Mouse (Mus musculus): ENCODE measurements at regions not wholly inside any gene's neighbourhood (a gene's known extent, or its start where the extent isn't known, plus 50 kb on each side); places are given as distances from the start of the nearest gene placed in this dataset.

GRCm38 (mm10) chr1:35405418-35405817, 555.6 kb downstream of the Plekhb2 start:
- ATAC-seq (ENCODE audit: extremely low read depth, insufficient number of reproducible peaks, low FRiP score, poor library complexity, severe bottlenecking) = no peak

DNA sequence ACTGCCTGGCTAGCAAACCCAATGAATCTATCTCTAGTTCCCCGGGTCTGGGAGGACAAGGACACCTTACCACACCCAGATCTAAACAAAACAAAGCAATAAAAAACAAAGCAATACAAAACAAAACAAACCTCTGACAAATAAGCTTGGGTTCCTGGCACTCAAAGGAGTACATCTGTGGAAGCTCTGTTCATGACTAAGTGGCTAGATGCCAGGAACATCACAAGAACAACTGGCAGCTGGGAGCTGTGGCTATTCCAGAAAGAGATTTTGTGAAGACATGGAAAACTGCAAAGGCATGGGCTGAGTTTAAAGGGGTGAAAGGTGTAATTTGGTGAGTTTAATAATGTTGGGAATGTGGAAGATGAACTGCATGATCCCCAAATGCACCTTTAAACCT, 565.9 kb downstream of the Plekhb2 start:
- ATAC-seq (ENCODE audit: extremely low read depth, insufficient number of reproducible peaks, low FRiP score, poor library complexity, severe bottlenecking) = no peak

DNA sequence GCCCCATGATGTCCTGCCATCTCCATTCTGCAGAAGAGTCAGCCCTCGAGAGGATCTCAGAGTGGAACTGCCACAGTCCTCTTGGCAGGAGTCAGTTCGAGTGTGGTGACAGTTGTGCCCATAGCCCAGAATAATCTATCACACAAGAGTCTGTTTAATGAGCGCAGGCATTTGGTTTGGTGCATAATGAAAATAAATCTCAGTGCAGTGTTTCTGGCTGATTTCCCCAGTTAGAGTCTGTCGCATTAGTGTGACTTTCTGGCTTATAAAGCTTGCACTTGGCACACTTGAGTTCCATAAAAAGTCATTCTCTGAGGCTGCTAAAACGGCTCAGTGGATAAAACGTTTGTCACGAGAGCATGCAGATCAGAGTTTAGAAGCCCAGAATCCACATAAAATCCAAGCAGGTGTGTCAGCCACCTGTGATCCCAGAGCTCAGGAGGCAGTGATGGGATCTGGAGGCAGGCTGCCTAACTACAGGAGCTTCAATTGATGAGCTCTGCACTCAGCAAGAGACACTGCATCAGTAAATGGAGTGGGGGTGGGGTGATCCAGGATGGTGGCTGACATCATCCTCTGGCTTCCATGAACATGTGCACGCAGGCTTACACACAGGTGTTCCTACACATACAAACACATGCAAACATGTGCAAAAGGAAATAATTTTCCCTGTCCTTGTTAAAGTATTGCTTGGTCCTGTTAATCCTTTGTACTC, 578.5 kb downstream of the Plekhb2 start:
- no peak for ATAC-seq (ENCODE audit: extremely low read depth, insufficient number of reproducible peaks, low FRiP score, poor library complexity, severe bottlenecking)

- ATAC-seq (ENCODE audit: extremely low read depth, insufficient number of reproducible peaks, low FRiP score, poor library complexity, severe bottlenecking) = no peak
Measured at GRCm38 (mm10) chr1:35429471-35429870, 579.7 kb downstream of the Plekhb2 start.

DNA sequence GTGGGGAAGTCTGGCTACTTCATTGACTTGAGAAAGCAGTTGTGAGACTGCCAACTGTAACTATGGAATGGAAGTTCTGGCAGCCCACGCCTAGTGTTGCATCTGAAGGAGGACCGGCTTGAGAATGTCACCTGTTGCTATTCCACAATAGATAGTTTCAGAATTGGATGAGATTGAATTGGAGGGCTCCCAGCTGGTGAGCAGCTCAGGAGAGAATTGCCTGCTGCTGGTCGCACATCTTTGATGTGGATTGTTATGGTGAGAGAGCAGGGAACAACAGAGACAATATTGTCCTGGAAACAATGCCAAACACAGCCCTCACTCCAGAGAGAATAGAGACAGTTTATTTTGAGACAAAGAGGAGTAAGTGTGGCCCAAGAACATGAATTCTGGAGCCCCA, 585.9 kb downstream of the Plekhb2 start:
- no peak for ATAC-seq (ENCODE audit: extremely low read depth, insufficient number of reproducible peaks, low FRiP score, poor library complexity, severe bottlenecking)

- ATAC-seq (ENCODE audit: extremely low read depth, insufficient number of reproducible peaks, low FRiP score, poor library complexity, severe bottlenecking) = no peak
Measured at GRCm38 (mm10) chr1:35447345-35447744, 597.6 kb downstream of the Plekhb2 start.

DNA sequence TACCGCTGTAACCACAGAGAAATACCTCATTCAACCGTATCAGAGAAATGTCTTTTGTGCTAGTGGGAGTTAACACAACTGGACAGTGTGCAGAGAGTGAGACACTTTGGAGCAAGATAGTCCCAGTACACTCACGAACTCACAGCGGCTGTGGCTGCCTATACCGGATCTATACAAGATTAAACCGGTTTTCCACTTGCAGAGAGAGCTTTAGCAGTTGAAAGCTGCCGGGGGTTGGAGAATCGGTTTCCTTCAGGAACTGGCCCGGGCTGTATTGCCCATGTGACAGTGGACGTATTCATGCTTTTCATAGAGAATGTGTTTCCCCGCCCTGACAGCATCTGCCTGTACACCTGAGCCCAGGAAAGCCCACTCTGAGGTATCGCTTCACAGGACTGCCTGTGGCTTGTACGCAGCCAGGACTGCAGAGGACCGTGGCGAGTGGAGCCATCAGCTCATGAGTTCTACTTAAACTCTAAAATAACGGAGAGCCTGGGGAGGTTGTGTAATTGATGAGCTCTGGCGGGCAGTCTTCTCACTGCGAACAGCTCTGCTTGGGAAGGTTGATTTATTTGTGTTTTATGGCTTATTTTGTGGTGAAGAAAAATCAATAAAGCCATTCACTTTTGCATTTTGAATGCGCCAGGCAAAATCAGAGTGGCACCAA, 602.8 kb downstream of the Plekhb2 start:
- ATAC-seq (ENCODE audit: extremely low read depth, insufficient number of reproducible peaks, low FRiP score, poor library complexity, severe bottlenecking) = no peak

DNA sequence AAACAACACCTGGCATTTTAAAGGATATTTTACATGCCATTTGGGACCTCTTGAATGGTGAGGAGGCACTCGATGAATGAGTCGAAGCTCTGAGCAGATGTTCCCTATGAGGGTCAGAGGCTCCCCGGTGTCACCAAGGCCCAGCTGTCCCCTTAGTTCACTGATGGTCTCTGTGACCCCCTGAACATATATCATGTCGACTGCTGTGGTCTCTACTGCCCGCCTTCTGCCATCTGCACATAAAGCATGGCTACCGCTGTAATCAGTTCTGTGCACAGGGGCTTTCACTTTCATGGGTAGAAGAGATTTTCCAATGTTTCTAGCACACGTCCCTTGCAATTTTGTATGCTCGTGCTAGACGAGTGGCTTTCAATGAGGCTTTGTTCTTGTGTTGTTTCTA, 607.8 kb downstream of the Plekhb2 start:
- no peak for ATAC-seq (ENCODE audit: extremely low read depth, insufficient number of reproducible peaks, low FRiP score, poor library complexity, severe bottlenecking)

GRCm38 (mm10) chr1:35465081-35465480, 603.1 kb upstream of the Hs6st1 start:
- no peak for ATAC-seq (ENCODE audit: extremely low read depth, insufficient number of reproducible peaks, low FRiP score, poor library complexity, severe bottlenecking)

DNA sequence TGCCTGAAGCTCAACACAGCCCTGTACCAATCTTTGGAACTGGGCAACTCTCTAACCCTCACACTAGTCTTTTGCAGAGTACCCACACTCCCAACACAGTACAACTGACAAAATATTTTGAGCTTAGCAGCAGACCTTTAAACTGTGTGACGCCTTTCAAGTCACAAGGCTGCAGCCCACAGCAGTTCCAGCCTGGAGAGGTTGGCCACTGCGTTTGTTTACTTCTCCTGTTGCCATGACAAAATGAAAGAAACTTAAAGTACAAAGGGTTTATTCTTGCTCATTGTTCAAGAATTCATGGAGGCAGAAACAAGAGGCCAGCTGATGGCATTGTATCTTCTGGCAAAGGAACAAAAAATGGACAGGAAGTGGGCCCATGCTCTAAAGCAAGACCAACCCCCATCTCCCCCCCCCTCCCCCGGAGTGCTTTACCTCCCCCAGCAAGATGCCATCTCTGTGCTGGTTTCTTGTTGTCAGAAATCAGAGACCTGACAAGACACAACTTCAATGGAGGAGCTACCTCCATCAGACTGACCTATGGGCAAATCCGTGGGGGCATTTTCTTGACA, 598.9 kb upstream of the Hs6st1 start:
- ATAC-seq (ENCODE audit: extremely low read depth, insufficient number of reproducible peaks, low FRiP score, poor library complexity, severe bottlenecking) = no peak

DNA sequence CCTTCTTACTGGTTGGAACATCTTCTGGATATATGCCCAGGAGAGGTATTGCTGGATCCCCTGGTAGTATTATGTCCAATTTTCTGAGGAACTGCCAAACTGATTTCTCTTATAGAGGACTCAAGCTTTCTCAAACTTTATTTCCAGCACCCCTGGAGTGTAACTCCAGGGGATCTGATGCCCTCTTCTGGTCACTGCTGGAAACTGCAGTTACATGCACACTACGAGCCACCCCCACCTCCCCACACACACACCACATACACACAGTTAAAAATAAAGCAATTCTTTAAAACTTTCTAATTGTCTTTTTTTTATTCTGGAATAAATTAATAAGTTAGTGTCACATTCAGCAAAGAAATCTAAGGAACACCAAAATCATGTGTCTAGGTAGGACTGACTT, 589.9 kb upstream of the Hs6st1 start:
- no peak for ATAC-seq (ENCODE audit: extremely low read depth, insufficient number of reproducible peaks, low FRiP score, poor library complexity, severe bottlenecking)

DNA sequence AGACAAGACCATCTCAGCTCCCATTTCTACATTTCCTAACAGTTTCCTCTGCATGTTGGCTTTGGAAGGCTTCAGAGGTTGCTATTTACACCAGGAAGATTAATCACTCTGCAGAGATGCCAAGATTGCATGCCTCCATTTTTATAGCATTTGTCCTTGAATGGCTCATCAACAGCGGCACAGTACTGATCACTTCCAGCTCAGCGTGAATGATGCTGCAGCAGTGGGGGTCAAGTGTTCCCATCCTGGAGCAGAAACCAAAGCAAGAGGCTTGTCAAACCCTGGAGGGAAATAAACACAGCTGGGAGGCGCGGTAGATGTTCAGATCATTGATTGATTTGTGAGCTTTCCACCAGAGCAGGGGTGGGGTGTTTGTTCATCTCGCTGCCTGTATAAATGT, 572.2 kb upstream of the Hs6st1 start:
- ATAC-seq (ENCODE audit: extremely low read depth, insufficient number of reproducible peaks, low FRiP score, poor library complexity, severe bottlenecking) = no peak

GRCm38 (mm10) chr1:35522951-35523350, 545.2 kb upstream of the Hs6st1 start:
- no peak for ATAC-seq (ENCODE audit: extremely low read depth, insufficient number of reproducible peaks, low FRiP score, poor library complexity, severe bottlenecking)

DNA sequence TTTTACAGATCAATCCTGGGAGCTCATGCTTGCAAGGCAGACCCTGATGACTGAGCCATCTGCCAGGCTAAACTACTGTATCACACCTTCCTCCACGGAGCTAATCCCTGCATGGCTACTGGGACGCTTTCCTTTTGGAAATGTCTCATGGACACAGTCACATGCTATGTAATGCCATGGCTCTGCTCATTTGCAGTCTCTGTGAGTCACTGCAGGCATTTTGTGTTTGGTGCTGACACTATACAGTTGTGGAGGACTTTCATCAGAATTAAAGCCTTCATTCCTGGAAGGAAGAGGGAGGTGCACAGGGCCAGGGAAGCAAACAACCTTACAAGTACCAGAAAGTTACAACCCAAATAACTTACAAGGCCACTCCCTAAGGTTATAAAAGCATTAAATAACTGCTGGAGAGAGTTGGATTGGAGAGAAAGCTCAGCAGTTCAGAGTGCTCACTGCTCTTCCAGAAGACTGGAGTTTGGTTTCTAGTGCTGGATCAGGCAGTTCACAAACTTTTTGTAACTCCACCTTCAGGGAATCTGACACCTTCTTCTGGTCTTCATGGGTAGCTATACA, 544.3 kb upstream of the Hs6st1 start:
- ATAC-seq (ENCODE audit: extremely low read depth, insufficient number of reproducible peaks, low FRiP score, poor library complexity, severe bottlenecking) = no peak

GRCm38 (mm10) chr1:35524788-35525187, 543.4 kb upstream of the Hs6st1 start:
- ATAC-seq (ENCODE audit: extremely low read depth, insufficient number of reproducible peaks, low FRiP score, poor library complexity, severe bottlenecking) = no peak

DNA sequence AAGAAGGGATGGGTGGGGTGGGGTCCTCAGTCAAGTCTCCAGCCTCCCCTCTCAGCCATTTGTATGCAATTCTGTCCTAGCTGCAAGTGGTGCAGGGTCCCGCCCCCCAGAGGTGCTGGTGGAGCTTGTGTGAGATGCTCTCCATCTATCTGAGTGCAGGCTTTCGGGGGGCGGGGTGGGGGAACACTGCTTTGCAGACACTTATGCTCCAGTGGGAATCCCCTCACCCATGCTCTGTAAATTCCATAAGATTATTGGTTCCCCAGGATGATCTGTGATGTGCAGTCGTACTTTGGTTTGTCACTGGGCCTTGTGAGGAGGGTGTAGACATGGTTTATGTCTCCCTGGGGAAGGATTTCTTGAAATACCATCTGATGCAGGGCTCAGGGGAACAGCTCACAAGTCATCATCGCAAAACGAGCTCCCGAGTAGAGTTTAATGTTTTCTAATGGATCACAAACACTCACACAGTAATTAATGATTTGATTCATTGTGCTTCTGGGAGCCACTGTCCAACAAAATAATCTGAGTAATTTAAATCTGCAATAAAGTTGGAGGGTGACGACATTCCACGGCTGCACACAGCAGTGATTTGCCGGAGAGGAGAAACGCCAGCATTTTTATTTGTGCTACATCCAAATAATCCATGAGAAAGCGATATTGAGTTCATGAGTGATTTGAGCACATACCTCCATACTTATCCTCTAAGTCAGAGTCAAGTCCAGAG, 540.3 kb upstream of the Hs6st1 start:
- ATAC-seq (ENCODE audit: extremely low read depth, insufficient number of reproducible peaks, low FRiP score, poor library complexity, severe bottlenecking) = no peak

GRCm38 (mm10) chr1:35535470-35535869, 532.7 kb upstream of the Hs6st1 start:
- ATAC-seq (ENCODE audit: extremely low read depth, insufficient number of reproducible peaks, low FRiP score, poor library complexity, severe bottlenecking) = no peak

GRCm38 (mm10) chr1:35536276-35536675, 531.9 kb upstream of the Hs6st1 start:
- ATAC-seq (ENCODE audit: extremely low read depth, insufficient number of reproducible peaks, low FRiP score, poor library complexity, severe bottlenecking) = no peak

- no peak for ATAC-seq (ENCODE audit: extremely low read depth, insufficient number of reproducible peaks, low FRiP score, poor library complexity, severe bottlenecking)
Measured at GRCm38 (mm10) chr1:35548845-35549244, 519.4 kb upstream of the Hs6st1 start.

- ATAC-seq (ENCODE audit: extremely low read depth, insufficient number of reproducible peaks, low FRiP score, poor library complexity, severe bottlenecking) = no peak
Measured at GRCm38 (mm10) chr1:35551503-35551902, 516.7 kb upstream of the Hs6st1 start.
